ENCODE assay signal across 8 mouse cellular contexts in the genomic region with DNA sequence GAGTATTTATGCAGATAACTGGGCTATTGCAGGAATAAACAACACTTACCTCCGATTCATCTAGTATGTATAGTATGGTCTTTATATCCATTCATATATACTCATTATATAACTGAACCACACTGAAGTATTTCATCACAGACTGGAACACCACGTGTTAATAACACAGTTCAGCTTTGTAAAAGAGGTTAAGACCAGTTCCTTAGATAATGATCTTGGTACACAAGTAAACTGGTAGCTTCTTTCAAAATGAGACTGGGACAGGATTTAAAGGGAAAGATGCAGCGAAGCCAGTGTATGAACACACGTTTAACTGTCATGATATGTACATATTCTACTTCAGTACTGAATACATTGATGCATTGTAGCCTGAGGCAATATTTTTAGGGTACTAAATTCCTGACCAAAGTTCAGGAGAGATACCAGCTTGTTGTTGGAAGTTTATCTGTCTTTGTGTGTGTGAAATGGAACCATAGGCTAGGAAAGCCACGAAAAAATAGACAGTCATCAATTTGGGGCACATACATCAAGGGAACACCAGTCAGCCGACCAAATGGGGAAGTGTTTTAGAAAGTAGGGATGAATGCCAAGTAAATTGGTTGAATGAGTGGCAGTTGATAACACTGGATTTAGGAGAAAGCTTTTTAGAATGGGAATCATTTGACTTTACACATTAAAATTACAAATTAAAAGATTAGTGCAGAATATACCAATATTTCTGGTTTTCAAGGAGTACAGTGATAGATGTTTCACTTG. TPM values are rescaled to one million over a fixed set of nuclear protein-coding genes. Genes with fewer than 3 reads are reported as not detected.
DNase-seq lines count a peak whose midpoint lies in the region; ATAC-seq and TF ChIP-seq lines count a peak whose summit lies in the region.

No protein-coding gene starts in this region.

- no peak for TF ChIP-seq POLR2A in small intestine, adult 2 months (IDR thresholded peaks at IDR 0.05; ENCODE audit: low read depth, low read length)

- peak overlapping the region; percentile 89 for H3K4me2 ChIP-seq in lung, embryonic 16.5 days (ENCODE audit: low read depth, low read length)
- H3K4me2 ChIP-seq in intestine, postnatal 0 days (replicated peaks; ENCODE audit: low read depth): peak overlapping the region; percentile 75

- no peaks in the 10 kb centered on the region for H3K36me3 ChIP-seq in lung, embryonic 16.5 days (ENCODE audit: control insufficient read depth, insufficient read depth, low read length)
- peaks cover 20% of the 10 kb centered on the region for H3K36me3 ChIP-seq in embryonic facial prominence, embryonic 10.5 days (replicated peaks)
- peaks cover 11% of the 10 kb centered on the region; the same call in 1 of the 2 replicates for H3K36me3 ChIP-seq in intestine, postnatal 0 days (ENCODE audit: control insufficient read depth, insufficient read depth)
- peaks cover 7% of the 10 kb centered on the region; the same call in 1 of the 2 replicates for H3K36me3 ChIP-seq in small intestine, adult 2 months (ENCODE audit: control insufficient read depth, insufficient read depth, low read length)

- H3K27me3 ChIP-seq in lung, embryonic 16.5 days (ENCODE audit: control insufficient read depth, insufficient read depth, low read depth, low read length): no peaks in the 10 kb centered on the region
- H3K27me3 ChIP-seq in embryonic facial prominence, embryonic 10.5 days (replicated peaks; ENCODE audit: low read depth, poor library complexity, severe bottlenecking): no peaks in the 10 kb centered on the region
- no peaks in the 10 kb centered on the region for H3K27me3 ChIP-seq in intestine, postnatal 0 days (replicated peaks; ENCODE audit: control insufficient read depth, insufficient read depth, low read length)
- H3K27me3 ChIP-seq in small intestine, adult 2 months (ENCODE audit: control insufficient read depth, insufficient read depth, low read length): no peaks in the 10 kb centered on the region

- peak overlapping the region; percentile 99 for H3K9ac ChIP-seq in lung, embryonic 16.5 days (ENCODE audit: low read length)
- peak overlapping the region; percentile 96 for H3K9ac ChIP-seq in intestine, postnatal 0 days (ENCODE audit: low read depth, low read length)

- no peak for ATAC-seq in lung, embryonic 16.5 days (ENCODE audit: low read depth)
- no peak for ATAC-seq in intestine, postnatal 0 days

- 27% methylated on average over 6 of the region's 6 CpGs for WGBS in lung, embryonic 16.5 days
- 57% methylated on average over 6 of the region's 6 CpGs for WGBS in embryonic facial prominence, embryonic 10.5 days
- 22% methylated on average over 6 of the region's 6 CpGs for WGBS in intestine, postnatal 0 days
- 8% methylated on average over 6 of the region's 6 CpGs for WGBS in small intestine, adult 2 months

- peaks cover 8% of the 10 kb centered on the region for H3K4me1 ChIP-seq in lung, embryonic 16.5 days (replicated peaks; ENCODE audit: control insufficient read depth, insufficient read depth, low read length)
- peaks cover 15% of the 10 kb centered on the region for H3K4me1 ChIP-seq in embryonic facial prominence, embryonic 10.5 days
- no peaks in the 10 kb centered on the region for H3K4me1 ChIP-seq in intestine, postnatal 0 days (replicated peaks; ENCODE audit: control insufficient read depth, insufficient read depth, low read length)
- peaks cover 5% of the 10 kb centered on the region for H3K4me1 ChIP-seq in small intestine, adult 2 months (ENCODE audit: control insufficient read depth, insufficient read depth, insufficient read length, low read length)

- DNase-seq in lung, adult 18-20 months: no peak
- DNase-seq in embryonic facial prominence, embryonic 10.5 days (ENCODE audit: low spot score): no peak
- DNase-seq in adrenal gland, postnatal 10 days: no peak
- no peak for DNase-seq in left cerebral cortex, adult 18-20 months (ENCODE audit: low spot score in 2 of 2)
- DNase-seq in kidney, postnatal 4 days: no peak

- H3K9me3 ChIP-seq in lung, embryonic 16.5 days (ENCODE audit: control insufficient read depth, low read length): no peaks in the 10 kb centered on the region
- H3K9me3 ChIP-seq in embryonic facial prominence, embryonic 10.5 days: no peaks in the 10 kb centered on the region
- no peaks in the 10 kb centered on the region for H3K9me3 ChIP-seq in intestine, postnatal 0 days (ENCODE audit: control insufficient read depth)

- peak overlapping the region; percentile 100 for H3K4me3 ChIP-seq in lung, embryonic 16.5 days (ENCODE audit: low read length)
- H3K4me3 ChIP-seq in embryonic facial prominence, embryonic 10.5 days: peak overlapping the region; percentile 94
- peak overlapping the region; percentile 88 for H3K4me3 ChIP-seq in intestine, postnatal 0 days (ENCODE audit: low read depth, low read length)
- H3K4me3 ChIP-seq in small intestine, adult 2 months (ENCODE audit: low read depth, low read length): peak overlapping the region; percentile 87; the same call in 1 of the 2 replicates

- TF ChIP-seq CTCF in intestine, postnatal 0 days (IDR thresholded peaks at IDR 0.05; ENCODE audit: low read depth): no peak
- no peak for TF ChIP-seq CTCF in small intestine, adult 2 months (IDR thresholded peaks at IDR 0.05; ENCODE audit: extremely low read depth, insufficient read length, insufficient replicate concordance, low read depth, low read length)

- no peak overlapping the region for H3K27ac ChIP-seq in lung, embryonic 16.5 days (ENCODE audit: low read length)
- peak overlapping the region; percentile 96 for H3K27ac ChIP-seq in embryonic facial prominence, embryonic 10.5 days (replicated peaks)
- no peak overlapping the region for H3K27ac ChIP-seq in intestine, postnatal 0 days (ENCODE audit: low read depth, low read length)
- peak overlapping the region; percentile 84 for H3K27ac ChIP-seq in small intestine, adult 2 months (ENCODE audit: insufficient read depth, low read depth, low read length)

RNA-seq across cellular contexts. Expression of a gene that starts 1.3 kb away (rescaled TPM):
- polyA plus RNA-seq in lung, embryonic 16.5 days (2015; fragmentation: Nextera tagmentation; extraction: Ambion mirVana): 110 and 120 TPM in 2 replicates
- 160 and 165 TPM in 2 replicates for polyA plus RNA-seq in embryonic facial prominence, embryonic 10.5 days (2016; fragmentation: Nextera tagmentation; extraction: Ambion mirVana)
- 29.7 and 29.8 TPM in 2 replicates for polyA plus RNA-seq in intestine, postnatal 0 days (2015; fragmentation: Nextera tagmentation; extraction: Ambion mirVana)
- 3.2 and 5.1 TPM in 2 replicates for polyA plus RNA-seq in small intestine, adult 2 months (2012; rRNA removed)
- 10 to 100 TPM; 50.0 to 50.2 TPM for total RNA-seq in adrenal gland, postnatal 10 days (2021)
- 100 to 1,000 TPM; 102 to 104 TPM for total RNA-seq in left cerebral cortex, adult 18-20 months (2021)

Comparison
In these comparisons a context has a peak if more than half of its experiments do, and no peak if none do; other contexts are left out.
1. H3K27ac ChIP-seq: peak in embryonic facial prominence, embryonic 10.5 days (single experiment) and small intestine, adult 2 months (single experiment); none in lung, embryonic 16.5 days (single experiment) and intestine, postnatal 0 days (single experiment).
2. Peak in every context shown above with its lines, with median percentiles within 50 percentile points of each other: H3K4me3 ChIP-seq.